Mouse (Mus musculus): ENCODE data around the gene Pkp1. TPM values are rescaled to one million over a fixed set of nuclear protein-coding genes. Genes with fewer than 3 reads are reported as not detected.

Pkp1 gene
- total RNA-seq (2012; rRNA removed) (not detected in 2 replicates), polyA plus RNA-seq (2012; ENCODE audit: insufficient read depth in 1 of 2, insufficient read length in 2 of 2, low read depth in 1 of 2, low replicate concordance in 2 of 2, missing spikeins in 1 of 2) (not detected)

GRCm38 (mm10) chr1:135918644-135919407, at the start of gene Pkp1:
TSS of gene Pkp1 (minus strand) at chr1:135919207.
- Histone ChIP-seq H3K27me3 (ENCODE audit: control insufficient read depth in 1 of 2, insufficient read depth in 2 of 2, low read length in 2 of 2) (peaks cover 0 to 7% of the 10 kb centered on the region in 2 experiments; a peak in 2 of 4 replicates), H3K9ac (ENCODE audit: control insufficient read depth, low read depth, low read length, poor library complexity, severe bottlenecking) (no peak within 1 kb of the TSS), H3K9me3 (replicated peaks; ENCODE audit: insufficient read depth, low read length) (no peaks in the 10 kb centered on the region), H3K27ac (ENCODE audit: control insufficient read depth, low read depth, low read length) (no peak within 1 kb of the TSS), H3K4me1 (ENCODE audit: control insufficient read depth in 1 of 2, insufficient read depth in 2 of 2, low read length in 2 of 2) (no peaks in the 10 kb centered on the region), H3K4me3 (ENCODE audit: control insufficient read depth in 1 of 2, insufficient read depth in 1 of 2, low read depth in 2 of 2, low read length in 2 of 2) (no peak within 1 kb of the TSS), H3K36me3 (ENCODE audit: control insufficient read depth in 1 of 2, insufficient read depth in 2 of 2, low read length in 2 of 2) (no peaks in the 10 kb centered on the region), H3K79me2 (ENCODE audit: control insufficient read depth, insufficient read depth, low read length, poor library complexity) (no peaks in the 10 kb centered on the region)
- TF ChIP-seq MAZ (IDR thresholded peaks at IDR 0.05; ENCODE audit: low read depth, low read length) (no peak), ZC3H11A (IDR thresholded peaks at IDR 0.05; ENCODE audit: low read depth, low read length) (no peak), NELFE (IDR thresholded peaks at IDR 0.05; ENCODE audit: low read depth, low read length) (no peak), ZNF384 (IDR thresholded peaks at IDR 0.05; ENCODE audit: low read depth, low read length) (no peak), GATA1 (IDR thresholded peaks at IDR 0.05; ENCODE audit: low read depth, low read length) (no peak), SIN3A (IDR thresholded peaks at IDR 0.05; ENCODE audit: low read length) (no peak), ELF1 (IDR thresholded peaks at IDR 0.05; ENCODE audit: low read depth, low read length) (no peak), TCF12 (IDR thresholded peaks at IDR 0.05; ENCODE audit: low read depth, low read length) (no peak), CHD1 (IDR thresholded peaks at IDR 0.05; ENCODE audit: low read depth, low read length) (no peak), BHLHE40 (IDR thresholded peaks at IDR 0.05; ENCODE audit: borderline replicate concordance, low read depth, low read length) (no peak), ETS1 (IDR thresholded peaks at IDR 0.05; ENCODE audit: low read depth, low read length) (no peak), MAFK (IDR thresholded peaks at IDR 0.05; ENCODE audit: borderline replicate concordance, low read depth, low read length) (no peak), MXI1 (IDR thresholded peaks at IDR 0.05; ENCODE audit: low read depth, low read length) (no peak)
- DNase-seq (ENCODE audit: low read depth, low spot score), result no peak

- no peaks in the 10 kb centered on the region for H3K79me2 ChIP-seq (ENCODE audit: control insufficient read depth, insufficient read depth, low read length, poor library complexity)
- H3K27me3 ChIP-seq (ENCODE audit: control insufficient read depth in 1 of 2, insufficient read depth in 2 of 2, low read length in 2 of 2), result peaks cover 0 to 5% of the 10 kb centered on the region in 2 experiments; a peak in 1 of 4 replicates
- no peak for TF ChIP-seq ZNF384 (IDR thresholded peaks at IDR 0.05; ENCODE audit: low read depth, low read length)
- no peak for TF ChIP-seq NELFE (IDR thresholded peaks at IDR 0.05; ENCODE audit: low read depth, low read length)
- no peak for TF ChIP-seq MEF2A (IDR thresholded peaks at IDR 0.05; ENCODE audit: extremely low read depth, insufficient replicate concordance, low read depth, low read length, poor library complexity, severe bottlenecking)
- no peak for TF ChIP-seq TAL1 (IDR thresholded peaks at IDR 0.05; ENCODE audit: low read length)
- no peak for TF ChIP-seq EP300 (IDR thresholded peaks at IDR 0.05; ENCODE audit: low read depth in 1 of 2, low read length in 2 of 2)
- TF ChIP-seq UBTF (IDR thresholded peaks at IDR 0.05; ENCODE audit: borderline replicate concordance, insufficient read depth, low read depth, low read length), result no peak
- no peak for TF ChIP-seq POLR2A (IDR thresholded peaks at IDR 0.05; ENCODE audit: control insufficient read depth in 1 of 2, insufficient read depth in 1 of 2, low read depth in 1 of 2, low read length in 2 of 2, poor library complexity in 1 of 2)
- TF ChIP-seq SIN3A (IDR thresholded peaks at IDR 0.05; ENCODE audit: low read length), result no peak
- no peak for TF ChIP-seq ELF1 (IDR thresholded peaks at IDR 0.05; ENCODE audit: low read depth, low read length)
- no peak for TF ChIP-seq CHD1 (IDR thresholded peaks at IDR 0.05; ENCODE audit: low read depth, low read length)
- TF ChIP-seq SMC3 (IDR thresholded peaks at IDR 0.05; ENCODE audit: low read depth, low read length), result no peak
- TF ChIP-seq MYB (IDR thresholded peaks at IDR 0.05; ENCODE audit: low read depth, low read length), result no peak
- no peak for TF ChIP-seq USF1 (IDR thresholded peaks at IDR 0.05; ENCODE audit: low read depth, low read length)
- TF ChIP-seq GATA1 (IDR thresholded peaks at IDR 0.05; ENCODE audit: low read depth, low read length), result no peak
- TF ChIP-seq ZC3H11A (IDR thresholded peaks at IDR 0.05; ENCODE audit: low read depth, low read length), result no peak
- TF ChIP-seq E2F4 (IDR thresholded peaks at IDR 0.05; ENCODE audit: borderline replicate concordance, low read depth, low read length), result no peak
- TF ChIP-seq KAT2A (conservative IDR thresholded peaks at IDR 0.05; ENCODE audit: low read depth, low read length), result no peak
- no peak for TF ChIP-seq POLR2AphosphoS5 (IDR thresholded peaks at IDR 0.05; ENCODE audit: borderline replicate concordance, low read depth, low read length)
- TF ChIP-seq TBP (IDR thresholded peaks at IDR 0.05; ENCODE audit: low read depth, low read length), result no peak
- H3K36me3 ChIP-seq (ENCODE audit: control insufficient read depth in 1 of 2, insufficient read depth in 2 of 2, low read length in 2 of 2), result no peaks in the 10 kb centered on the region
- H3K9ac ChIP-seq (ENCODE audit: control insufficient read depth, low read depth, low read length, poor library complexity, severe bottlenecking), result no peak overlapping the region
- H3K9me3 ChIP-seq (replicated peaks; ENCODE audit: insufficient read depth, low read length), result no peaks in the 10 kb centered on the region
- H3K4me3 ChIP-seq (ENCODE audit: control insufficient read depth in 1 of 2, insufficient read depth in 1 of 2, low read depth in 2 of 2, low read length in 2 of 2), result no peak overlapping the region
- DNase-seq (ENCODE audit: low read depth, low spot score), result no peak
- H3K4me1 ChIP-seq (ENCODE audit: control insufficient read depth in 1 of 2, insufficient read depth in 2 of 2, low read length in 2 of 2), result no peaks in the 10 kb centered on the region
- no peak overlapping the region for H3K27ac ChIP-seq (ENCODE audit: control insufficient read depth, low read depth, low read length)
Observed at GRCm38 (mm10) chr1:135967739-135968138, 48.7 kb upstream of the Pkp1 start.
